Mouse (Mus musculus): ENCODE measurements around the gene Gabbr1.
"Not testable (repeated sequence)": the region's sequence is repeated elsewhere in the genome, so short reads cannot be mapped to it uniquely, and the experiment has no call there.

The Gabbr1 gene

GRCm38 (mm10) chr17:37045611-37046311 is at the start of gene Gabbr1:
TSS of gene Gabbr1 (plus strand) at chr17:37045966.
- DNase-seq (ENCODE audit: low spot score), result peak; percentile 79

DNA sequence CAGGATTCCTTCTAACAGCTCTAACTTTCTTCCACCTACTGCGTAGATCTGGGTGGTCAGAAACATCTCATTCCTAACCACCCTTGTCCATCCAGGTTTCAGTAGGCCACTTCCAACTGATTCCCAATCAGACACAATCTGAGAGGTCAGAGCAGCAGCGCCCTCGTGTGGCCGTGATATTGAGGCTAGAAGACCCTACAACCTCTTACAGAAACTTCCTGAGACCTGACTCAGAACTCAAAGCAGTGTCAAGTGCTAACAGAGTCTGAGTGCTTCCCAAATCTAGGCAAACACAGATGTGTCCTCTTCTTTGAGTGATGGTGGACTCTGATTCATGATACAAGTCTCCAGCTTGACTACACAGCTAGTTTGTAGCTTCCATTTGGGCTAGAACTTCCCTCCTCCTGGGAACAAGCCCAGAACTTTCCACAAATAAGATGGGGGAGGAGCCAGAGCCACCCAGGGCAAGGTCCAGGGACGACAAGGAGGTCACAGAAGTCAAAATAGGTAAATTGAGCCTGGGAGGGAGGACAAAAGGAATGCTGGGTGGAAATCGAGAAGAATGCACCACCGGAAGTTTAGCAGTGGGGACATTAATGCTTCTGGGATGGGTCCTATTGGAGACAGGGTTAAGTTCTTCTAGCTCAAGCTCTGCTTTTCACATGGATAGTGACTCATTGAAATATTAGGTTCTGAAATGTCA is 48.6 kb upstream of the Gabbr1 start:
- peak; percentile 86 for DNase-seq (ENCODE audit: low spot score)

- no peak for DNase-seq (ENCODE audit: low spot score)
Measured at GRCm38 (mm10) chr17:36998477-36998876, 47.3 kb upstream of the Gabbr1 start.

- DNase-seq (ENCODE audit: low spot score), result no peak
Measured at GRCm38 (mm10) chr17:37000863-37001262, 44.9 kb upstream of the Gabbr1 start, which contains the start of gene Zfp57. TSS of gene Zfp57 (plus strand) at chr17:37001163.

- no peak for DNase-seq (ENCODE audit: low spot score)
Measured at GRCm38 (mm10) chr17:37002364-37003330, 43.1 kb upstream of the Gabbr1 start.

GRCm38 (mm10) chr17:37003366-37003765 is 42.4 kb upstream of the Gabbr1 start:
- DNase-seq (ENCODE audit: low spot score), result no peak

DNA sequence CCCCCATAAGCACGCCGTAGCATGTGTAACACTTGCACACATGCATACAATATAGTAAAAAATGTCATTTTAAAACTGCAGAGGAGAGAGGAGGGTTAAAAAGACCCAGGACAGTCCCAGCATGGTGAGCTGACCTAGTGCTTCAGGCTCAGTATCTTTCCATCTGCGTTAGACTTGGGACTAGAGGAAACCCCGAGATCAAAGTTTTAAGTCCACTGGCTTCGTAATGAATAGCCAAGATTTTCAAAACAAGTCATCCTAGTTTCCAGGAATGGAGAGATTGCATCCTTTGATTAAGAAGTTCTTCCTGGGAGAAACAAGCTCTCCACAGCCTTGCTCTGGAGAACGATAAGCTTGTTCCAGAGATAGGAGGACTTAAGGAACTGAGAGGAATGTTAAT is 37.6 kb upstream of the Gabbr1 start:
- DNase-seq (ENCODE audit: low spot score), result no peak

- DNase-seq (ENCODE audit: low spot score), result no peak
Measured at GRCm38 (mm10) chr17:37009460-37010042, 36.2 kb upstream of the Gabbr1 start.

DNA sequence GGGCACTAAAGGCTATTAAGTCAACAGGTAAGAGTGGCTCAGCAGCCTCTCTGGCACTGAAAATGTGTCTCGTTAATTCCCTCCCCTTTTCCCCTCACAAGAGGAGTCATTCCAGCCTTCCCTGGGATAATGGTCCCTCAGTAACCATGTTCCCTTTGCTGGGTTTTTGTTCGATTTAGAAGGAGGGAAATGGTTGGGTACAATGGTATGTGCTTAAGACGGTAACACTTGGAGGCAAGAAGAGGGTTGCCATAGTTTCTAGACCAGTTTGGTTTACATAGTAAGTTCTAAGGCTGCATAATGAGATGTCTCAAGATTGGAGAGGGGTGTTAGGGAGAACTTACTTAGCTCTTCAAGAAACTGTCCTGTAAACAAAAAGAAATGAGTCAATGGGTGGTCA is 34.0 kb upstream of the Gabbr1 start:
- no peak for DNase-seq (ENCODE audit: low spot score)

DNA sequence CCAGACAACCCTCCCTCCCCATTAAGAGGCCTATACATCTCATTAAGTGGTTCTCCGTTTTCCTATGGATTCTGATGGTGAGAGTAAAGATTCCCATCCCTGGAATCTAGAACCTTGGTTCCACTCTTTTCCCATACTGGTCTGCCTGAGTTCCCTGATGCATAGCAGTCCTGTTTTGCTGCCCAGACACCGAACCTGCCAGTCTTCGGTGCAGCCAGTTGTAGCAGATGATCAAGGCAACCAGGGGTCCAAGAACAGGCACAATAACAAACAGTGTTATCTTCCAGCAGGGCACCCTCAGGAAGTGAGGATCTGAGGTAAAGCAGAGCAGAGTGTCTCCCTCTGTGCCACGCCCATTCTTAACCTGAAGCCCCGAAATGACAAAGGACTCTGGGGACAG is 33.6 kb upstream of the Gabbr1 start:
- DNase-seq (ENCODE audit: low spot score), result no peak

DNA sequence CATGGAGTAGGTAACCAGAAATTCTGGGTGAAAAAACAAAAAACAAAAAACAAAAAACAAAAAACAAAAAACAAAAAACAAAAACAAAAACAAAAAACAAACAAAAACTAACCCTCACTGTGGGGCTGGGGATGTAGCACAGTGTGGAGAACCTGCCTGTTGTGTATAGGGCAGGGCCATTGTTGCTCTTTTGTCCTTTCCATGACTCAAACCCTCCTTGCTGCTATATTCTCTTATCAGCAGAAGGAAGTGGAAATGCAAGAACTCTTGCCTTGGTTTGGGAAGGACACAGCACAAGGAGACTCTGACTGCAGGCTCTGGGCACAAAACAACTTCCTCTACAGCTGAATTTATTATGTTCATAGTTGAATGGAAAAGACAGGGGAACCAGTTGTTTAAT is 29.4 kb upstream of the Gabbr1 start:
- DNase-seq (ENCODE audit: low spot score), result no peak

GRCm38 (mm10) chr17:37018328-37018727 is 27.4 kb upstream of the Gabbr1 start:
- peak; percentile 51 for DNase-seq (ENCODE audit: low spot score)

- not testable (repeated sequence) for DNase-seq (ENCODE audit: low spot score)
Measured at GRCm38 (mm10) chr17:37019242-37019641, 26.5 kb upstream of the Gabbr1 start.

GRCm38 (mm10) chr17:37022628-37023576 is 22.9 kb upstream of the Gabbr1 start, which contains the start of gene Mog:
TSS of gene Mog (minus strand) at chr17:37023398.
- peak; percentile 74 for DNase-seq (ENCODE audit: low spot score)

- no peak for DNase-seq (ENCODE audit: low spot score)
Measured at GRCm38 (mm10) chr17:37026425-37026824, 19.3 kb upstream of the Gabbr1 start.

DNA sequence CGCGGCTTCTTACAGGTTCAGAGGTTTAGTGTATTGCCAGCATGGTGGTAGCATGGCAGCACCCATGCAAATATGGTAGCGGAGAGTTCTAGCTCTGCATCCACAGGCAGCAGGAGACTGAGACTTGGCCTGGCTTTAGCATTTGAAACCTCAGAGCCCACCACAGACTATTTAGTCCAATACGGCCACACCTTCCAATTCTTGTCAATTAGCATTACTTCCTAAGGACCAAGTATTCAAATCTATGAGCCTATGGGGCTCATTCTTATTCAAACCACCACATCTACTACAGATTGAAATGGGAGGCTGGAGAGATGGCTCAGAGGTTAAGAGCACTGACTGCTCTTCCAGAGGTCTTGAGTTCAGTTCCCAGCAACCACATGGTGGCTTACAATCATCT is 18.3 kb upstream of the Gabbr1 start:
- no peak for DNase-seq (ENCODE audit: low spot score)

GRCm38 (mm10) chr17:37028212-37028611 is 17.6 kb upstream of the Gabbr1 start:
- no peak for DNase-seq (ENCODE audit: low spot score)

DNA sequence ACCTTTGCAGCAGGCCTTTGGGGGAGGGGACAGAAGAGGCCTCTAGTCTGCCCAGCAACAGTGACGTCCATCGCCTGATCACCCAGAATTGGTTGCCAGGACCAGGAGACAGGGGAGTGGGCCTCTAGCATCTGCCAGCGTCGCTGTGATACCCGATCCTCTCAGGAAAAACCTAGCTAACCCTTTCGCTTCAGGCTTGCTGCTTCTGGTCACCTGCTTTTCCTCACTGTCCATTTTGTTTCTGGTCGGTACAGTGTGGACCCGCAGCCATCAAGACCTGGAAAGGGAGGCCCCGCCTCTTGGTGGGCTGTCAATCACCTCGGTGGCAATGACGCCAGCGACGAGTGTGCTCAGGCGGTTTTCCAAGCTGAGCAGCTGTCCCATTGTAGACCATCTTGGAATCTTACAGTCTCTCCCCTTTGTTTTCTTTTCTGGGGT is 17.1 kb upstream of the Gabbr1 start:
- DNase-seq (ENCODE audit: low spot score), result peak; percentile 96

DNA sequence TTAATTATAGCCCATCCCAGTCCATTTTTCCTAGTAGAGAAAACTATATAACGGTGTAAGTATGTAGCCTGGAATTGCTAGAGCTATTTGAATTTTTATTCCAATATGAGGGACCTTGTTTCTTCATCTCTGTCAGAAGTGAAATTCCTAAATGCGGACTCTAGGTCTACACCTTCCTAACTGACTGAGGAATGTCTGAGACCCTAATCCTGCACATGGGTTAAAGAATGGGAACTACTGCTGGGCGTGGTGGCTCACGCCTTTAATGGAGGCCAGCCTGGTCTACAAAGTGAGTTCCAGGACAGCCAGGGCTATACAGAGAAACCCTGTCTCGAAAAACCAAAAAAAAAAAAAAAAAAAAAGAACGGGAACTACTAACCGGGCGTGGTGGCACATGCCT is 16.6 kb upstream of the Gabbr1 start:
- no peak for DNase-seq (ENCODE audit: low spot score)

- DNase-seq (ENCODE audit: low spot score), result no peak
Measured at GRCm38 (mm10) chr17:37039127-37039894, 6.5 kb upstream of the Gabbr1 start.
